Mouse (Mus musculus): ENCODE data around the gene Olfr690. TPM values are rescaled to one million over a fixed set of nuclear protein-coding genes. Genes with fewer than 3 reads are reported as not detected.
A peak's percentile ranks its signal among the peaks of the same experiment; 100 is the strongest.
"Not testable (repeated sequence)": the region's sequence is repeated elsewhere in the genome, so short reads cannot be mapped to it uniquely, and the experiment has no call there.

Olfr690 gene
- polyA plus RNA-seq, 1 experiment from 2014 or later = not detected

DNA sequence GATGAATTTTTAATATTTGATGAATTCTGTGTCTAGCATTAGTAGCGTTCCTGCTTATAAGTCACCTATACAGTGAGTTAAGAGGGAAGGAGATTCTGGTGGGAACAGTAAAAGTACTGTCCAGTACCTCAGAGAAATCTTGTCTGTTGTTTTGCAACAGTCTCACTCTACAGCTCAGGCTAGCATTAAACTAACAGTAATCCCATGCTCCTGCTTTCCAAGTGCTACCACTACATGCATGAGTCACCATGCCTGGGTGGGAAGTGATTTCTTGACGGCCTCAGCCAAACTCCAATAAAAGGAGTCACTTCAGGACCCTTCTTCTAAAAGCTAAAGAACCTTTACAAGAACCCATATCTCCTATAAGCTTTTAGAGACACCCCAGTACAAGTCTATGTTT lies 27.8 kb upstream of the Olfr690 start:
- H3K36me3 ChIP-seq (ENCODE audit: control insufficient read depth, insufficient read depth, low read length) = no peaks in the 10 kb centered on the region
- no peak overlapping the region for H3K4me3 ChIP-seq (ENCODE audit: low read depth, low read length)
- H3K9me3 ChIP-seq (ENCODE audit: control insufficient read depth, low read length) = no peaks in the 10 kb centered on the region
- H3K4me2 ChIP-seq = no peak overlapping the region
- no peaks in the 10 kb centered on the region for H3K27me3 ChIP-seq (replicated peaks; ENCODE audit: control insufficient read depth, insufficient read depth, low read length)
- H3K9ac ChIP-seq (ENCODE audit: low read depth, low read length) = no peak overlapping the region
- no peaks in the 10 kb centered on the region for H3K4me1 ChIP-seq (replicated peaks; ENCODE audit: control insufficient read depth, insufficient read depth, low read length)
- H3K27ac ChIP-seq (ENCODE audit: low read depth, low read length) = no peak overlapping the region
- no peak for DNase-seq (ENCODE audit: low spot score)
- WGBS = 84% methylated on average over 2 of the region's 2 CpGs
- no peak for ATAC-seq (replicated peaks; ENCODE audit: low FRiP score)

DNA sequence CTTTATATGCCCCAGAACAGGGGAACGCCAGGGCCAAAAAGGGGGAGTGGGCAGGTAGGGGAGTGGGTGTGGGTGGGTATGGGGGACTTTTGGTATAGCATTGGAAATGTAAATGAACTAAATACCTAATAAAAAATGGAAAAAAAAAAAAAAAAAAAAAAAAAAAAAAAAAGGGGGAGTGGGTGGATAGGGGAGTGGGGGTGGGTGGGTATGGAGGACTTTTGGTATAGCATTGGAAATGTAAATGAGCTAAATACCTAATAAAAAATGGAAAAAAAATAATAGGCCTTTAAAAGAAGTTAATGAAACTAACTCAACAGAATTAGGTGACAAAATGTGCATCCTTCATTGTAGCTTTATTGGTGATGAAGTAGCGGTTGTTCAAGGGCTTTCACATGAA lies 22.6 kb upstream of the Olfr690 start:
- H3K9me3 ChIP-seq (ENCODE audit: control insufficient read depth, low read length); H3K4me3 ChIP-seq (ENCODE audit: low read depth, low read length); H3K4me2 ChIP-seq; H3K36me3 ChIP-seq (ENCODE audit: control insufficient read depth, insufficient read depth, low read length); DNase-seq (ENCODE audit: low spot score); H3K9ac ChIP-seq (ENCODE audit: low read depth, low read length); H3K27ac ChIP-seq (ENCODE audit: low read depth, low read length); H3K4me1 ChIP-seq (replicated peaks; ENCODE audit: control insufficient read depth, insufficient read depth, low read length); H3K27me3 ChIP-seq (replicated peaks; ENCODE audit: control insufficient read depth, insufficient read depth, low read length): not testable (repeated sequence)
- peak; percentile 87; the same call in 1 of the 2 replicates for ATAC-seq (replicated peaks; ENCODE audit: low FRiP score)
- WGBS = 88% methylated on average over 1 of the region's 2 CpGs

DNA sequence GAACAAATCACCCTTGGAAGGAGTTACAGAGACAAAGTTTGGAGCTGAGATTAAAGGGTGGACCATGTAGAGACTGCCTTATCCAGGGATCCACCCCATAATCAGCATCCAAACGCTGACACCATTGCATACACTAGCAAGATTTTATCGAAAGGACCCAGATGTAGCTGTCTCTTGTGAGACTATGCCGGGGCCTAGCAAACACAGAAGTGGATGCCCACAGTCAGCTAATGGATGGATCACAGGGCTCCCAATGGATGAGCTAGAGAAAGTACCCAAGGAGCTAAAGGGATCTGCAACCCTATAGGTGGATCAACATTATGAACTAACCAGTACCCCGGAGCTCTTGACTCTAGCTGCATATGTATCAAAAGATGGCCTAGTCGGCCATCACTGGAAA lies 22.2 kb upstream of the Olfr690 start:
- H3K9me3 ChIP-seq (ENCODE audit: control insufficient read depth, low read length); H3K4me1 ChIP-seq (replicated peaks; ENCODE audit: control insufficient read depth, insufficient read depth, low read length); H3K4me2 ChIP-seq; ATAC-seq (replicated peaks; ENCODE audit: low FRiP score); H3K27ac ChIP-seq (ENCODE audit: low read depth, low read length); H3K27me3 ChIP-seq (replicated peaks; ENCODE audit: control insufficient read depth, insufficient read depth, low read length); DNase-seq (ENCODE audit: low spot score); H3K9ac ChIP-seq (ENCODE audit: low read depth, low read length); H3K4me3 ChIP-seq (ENCODE audit: low read depth, low read length); H3K36me3 ChIP-seq (ENCODE audit: control insufficient read depth, insufficient read depth, low read length): not testable (repeated sequence)
- whole genome bisulfite sequencing = no CpG with 5 or more reads among the region's 5 CpGs

DNA sequence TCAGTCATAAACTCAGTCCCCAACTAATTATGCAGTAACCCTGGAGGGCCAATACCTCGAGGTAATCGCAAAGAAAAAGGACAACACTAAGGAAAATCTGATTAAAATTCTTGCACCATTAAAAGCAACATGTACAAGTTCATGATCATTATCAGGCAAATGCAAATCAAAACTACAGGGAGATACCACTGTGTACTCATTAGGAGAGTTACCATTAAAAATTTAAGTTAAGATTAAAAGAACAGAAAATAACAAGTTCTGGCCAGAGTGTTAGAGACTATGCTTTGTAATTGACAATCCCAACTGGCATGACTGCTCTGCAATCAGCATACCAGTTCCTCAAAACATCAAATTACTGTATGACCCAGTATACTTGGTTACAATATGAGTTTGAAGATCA lies 8.8 kb upstream of the Olfr690 start:
- no peak for ATAC-seq (replicated peaks; ENCODE audit: low FRiP score)
- 79% methylated on average over 2 of the region's 2 CpGs for WGBS
- H3K27ac ChIP-seq (ENCODE audit: low read depth, low read length) = no peak overlapping the region
- H3K4me1 ChIP-seq (replicated peaks; ENCODE audit: control insufficient read depth, insufficient read depth, low read length) = no peaks in the 10 kb centered on the region
- H3K36me3 ChIP-seq (ENCODE audit: control insufficient read depth, insufficient read depth, low read length) = no peaks in the 10 kb centered on the region
- DNase-seq (ENCODE audit: low spot score) = no peak
- H3K9me3 ChIP-seq (ENCODE audit: control insufficient read depth, low read length) = no peaks in the 10 kb centered on the region
- H3K4me2 ChIP-seq = no peak overlapping the region
- H3K4me3 ChIP-seq (ENCODE audit: low read depth, low read length) = no peak overlapping the region
- no peak overlapping the region for H3K9ac ChIP-seq (ENCODE audit: low read depth, low read length)
- H3K27me3 ChIP-seq (replicated peaks; ENCODE audit: control insufficient read depth, insufficient read depth, low read length) = no peaks in the 10 kb centered on the region

DNA sequence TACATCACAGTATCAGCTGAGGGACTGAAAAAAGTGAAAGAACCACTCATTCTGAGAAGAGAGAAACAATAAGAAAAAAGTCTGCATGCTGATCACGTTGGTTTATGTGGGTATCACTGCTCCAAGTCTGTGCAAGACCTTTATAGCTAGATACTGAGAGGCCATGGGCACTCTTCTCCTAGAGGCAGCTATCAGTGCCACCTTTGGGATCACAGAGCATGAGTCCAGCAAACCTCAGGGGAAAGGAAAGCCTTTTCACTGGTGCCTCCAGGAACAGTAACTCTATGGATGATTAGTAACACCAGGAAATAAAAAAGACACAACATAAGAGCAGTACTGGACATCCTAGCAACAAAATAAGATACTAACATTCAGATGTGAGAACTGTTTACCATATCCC lies 8.3 kb upstream of the Olfr690 start, which contains the start of gene Olfr691:
Gene Olfr691, minus strand, starts transcription at position 101 of the 400 bp plus-strand sequence.
- WGBS = 26% methylated on average over 1 of the region's 1 CpGs
- ATAC-seq (replicated peaks; ENCODE audit: low FRiP score) (no peak), DNase-seq (ENCODE audit: low spot score) (no peak)
- Histone ChIP-seq H3K36me3 (ENCODE audit: control insufficient read depth, insufficient read depth, low read length) (no peaks in the 10 kb centered on the region), H3K27ac (ENCODE audit: low read depth, low read length) (no peak within 1 kb of the TSS), H3K4me1 (replicated peaks; ENCODE audit: control insufficient read depth, insufficient read depth, low read length) (no peaks in the 10 kb centered on the region), H3K27me3 (replicated peaks; ENCODE audit: control insufficient read depth, insufficient read depth, low read length) (no peaks in the 10 kb centered on the region), H3K4me3 (ENCODE audit: low read depth, low read length) (no peak within 1 kb of the TSS), H3K9me3 (ENCODE audit: control insufficient read depth, low read length) (no peaks in the 10 kb centered on the region), H3K4me2 (no peak within 1 kb of the TSS), H3K9ac (ENCODE audit: low read depth, low read length) (no peak within 1 kb of the TSS)

DNA sequence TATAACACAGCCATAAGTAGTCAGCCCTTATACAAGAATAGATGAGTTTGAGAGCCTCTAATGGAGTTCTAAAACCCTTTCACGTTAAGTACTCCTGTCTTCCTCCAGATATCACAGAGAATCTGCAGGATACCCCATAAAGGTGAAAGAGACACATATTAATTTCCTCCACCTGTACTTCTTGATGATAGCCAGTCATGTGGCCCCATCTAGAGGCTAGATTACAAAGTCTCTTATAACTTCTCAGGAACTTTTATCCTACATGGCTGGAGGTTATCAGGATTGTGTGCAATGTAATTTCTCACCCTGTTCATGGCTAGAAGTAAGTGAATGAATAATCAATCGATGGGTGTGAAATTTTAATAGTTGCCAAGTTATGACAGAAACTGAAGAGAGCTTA lies 8.6 kb downstream of the Olfr690 start:
- no peak for ATAC-seq (replicated peaks; ENCODE audit: low FRiP score)
- no peaks in the 10 kb centered on the region for H3K27me3 ChIP-seq (replicated peaks; ENCODE audit: control insufficient read depth, insufficient read depth, low read length)
- no peaks in the 10 kb centered on the region for H3K9me3 ChIP-seq (ENCODE audit: control insufficient read depth, low read length)
- H3K36me3 ChIP-seq (ENCODE audit: control insufficient read depth, insufficient read depth, low read length) = no peaks in the 10 kb centered on the region
- H3K27ac ChIP-seq (ENCODE audit: low read depth, low read length) = no peak overlapping the region
- H3K4me3 ChIP-seq (ENCODE audit: low read depth, low read length) = no peak overlapping the region
- H3K4me2 ChIP-seq = no peak overlapping the region
- WGBS = 65% methylated on average over 2 of the region's 2 CpGs
- no peaks in the 10 kb centered on the region for H3K4me1 ChIP-seq (replicated peaks; ENCODE audit: control insufficient read depth, insufficient read depth, low read length)
- H3K9ac ChIP-seq (ENCODE audit: low read depth, low read length) = no peak overlapping the region
- no peak for DNase-seq (ENCODE audit: low spot score)

DNA sequence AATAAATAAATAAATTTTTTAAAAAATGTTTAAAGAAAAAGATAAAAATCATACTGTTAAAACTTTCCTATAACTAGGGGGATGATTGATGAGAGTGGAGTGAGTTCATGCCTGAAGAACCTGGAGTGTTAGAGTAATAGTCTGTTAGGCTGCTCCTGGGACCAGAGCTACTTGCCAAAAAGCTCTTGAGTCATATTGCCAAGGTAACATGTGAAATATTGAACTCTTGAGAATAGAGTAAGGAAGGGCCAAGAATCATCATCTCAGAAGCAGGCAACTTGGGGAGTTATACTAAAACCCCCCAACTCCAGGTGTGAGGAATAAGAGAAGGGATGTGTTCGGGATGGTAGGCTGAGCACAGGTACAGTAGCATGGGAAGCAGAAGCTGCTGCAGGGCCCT lies 23.0 kb downstream of the Olfr690 start, which contains the start of gene Olfr689:
Gene Olfr689, plus strand, starts transcription at position 301 of the 400 bp plus-strand sequence.
- Histone ChIP-seq H3K4me3 (ENCODE audit: low read depth, low read length) (no peak within 1 kb of the TSS), H3K27me3 (replicated peaks; ENCODE audit: control insufficient read depth, insufficient read depth, low read length) (no peaks in the 10 kb centered on the region), H3K27ac (ENCODE audit: low read depth, low read length) (no peak within 1 kb of the TSS), H3K9ac (ENCODE audit: low read depth, low read length) (no peak within 1 kb of the TSS), H3K36me3 (ENCODE audit: control insufficient read depth, insufficient read depth, low read length) (no peaks in the 10 kb centered on the region), H3K9me3 (ENCODE audit: control insufficient read depth, low read length) (no peaks in the 10 kb centered on the region), H3K4me2 (no peak within 1 kb of the TSS), H3K4me1 (replicated peaks; ENCODE audit: control insufficient read depth, insufficient read depth, low read length) (no peaks in the 10 kb centered on the region)
- no peak for DNase-seq (ENCODE audit: low spot score)
- ATAC-seq (replicated peaks; ENCODE audit: low FRiP score) = no peak
- WGBS = 71% methylated on average over 1 of the region's 1 CpGs

DNA sequence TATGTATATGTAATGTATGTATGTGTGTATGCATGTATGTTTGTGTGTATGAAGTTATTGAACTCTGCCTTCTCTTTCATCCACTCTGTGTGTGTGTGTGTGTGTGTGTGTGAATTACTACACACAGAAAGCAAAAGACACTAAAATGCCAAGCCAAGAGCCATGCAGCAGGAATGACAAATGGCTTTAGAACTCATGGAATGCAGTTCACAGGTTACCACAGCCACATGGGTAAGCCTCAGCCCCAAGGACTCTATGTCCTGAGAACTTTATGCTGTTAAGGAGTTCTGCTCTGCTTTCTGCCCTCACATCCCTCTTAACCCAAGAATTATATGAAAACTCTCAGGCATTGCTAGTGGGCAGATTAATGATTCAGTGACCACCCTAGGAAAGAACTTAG lies 43.9 kb downstream of the Olfr690 start:
- Histone ChIP-seq H3K4me1 (replicated peaks; ENCODE audit: control insufficient read depth, insufficient read depth, low read length) (no peaks in the 10 kb centered on the region), H3K4me2 (no peak overlapping the region), H3K27me3 (replicated peaks; ENCODE audit: control insufficient read depth, insufficient read depth, low read length) (no peaks in the 10 kb centered on the region), H3K36me3 (ENCODE audit: control insufficient read depth, insufficient read depth, low read length) (no peaks in the 10 kb centered on the region), H3K9ac (ENCODE audit: low read depth, low read length) (no peak overlapping the region), H3K9me3 (ENCODE audit: control insufficient read depth, low read length) (no peaks in the 10 kb centered on the region), H3K4me3 (ENCODE audit: low read depth, low read length) (no peak overlapping the region), H3K27ac (ENCODE audit: low read depth, low read length) (no peak overlapping the region)
- ATAC-seq (replicated peaks; ENCODE audit: low FRiP score) (no peak), DNase-seq (ENCODE audit: low spot score) (no peak)

DNA sequence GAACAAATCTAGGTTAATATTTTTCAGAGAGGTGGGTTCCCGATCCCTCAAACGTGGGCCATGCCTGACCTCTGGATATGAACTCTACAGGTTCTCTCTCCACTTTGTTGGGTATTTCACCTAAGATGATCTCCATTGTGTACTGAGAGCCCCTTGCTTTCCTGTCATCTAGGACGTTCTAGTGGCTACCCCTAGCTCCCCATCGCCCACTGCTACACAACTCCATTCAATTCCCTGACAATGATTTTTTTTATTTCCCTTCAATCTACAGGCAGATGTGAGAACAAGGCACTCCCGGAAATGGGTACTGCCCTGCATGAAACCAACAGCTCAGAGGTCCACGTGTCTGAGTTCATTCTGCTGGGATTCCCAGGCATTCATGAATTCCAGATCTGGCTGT lies 46.1 kb downstream of the Olfr690 start, which contains the start of gene Olfr688:
Gene Olfr688, plus strand, starts transcription at position 301 of the 400 bp plus-strand sequence.
- Histone ChIP-seq H3K36me3 (ENCODE audit: control insufficient read depth, insufficient read depth, low read length) (no peaks in the 10 kb centered on the region), H3K9ac (ENCODE audit: low read depth, low read length) (no peak within 1 kb of the TSS), H3K4me2 (no peak within 1 kb of the TSS), H3K9me3 (ENCODE audit: control insufficient read depth, low read length) (no peaks in the 10 kb centered on the region), H3K4me1 (replicated peaks; ENCODE audit: control insufficient read depth, insufficient read depth, low read length) (no peaks in the 10 kb centered on the region), H3K27me3 (replicated peaks; ENCODE audit: control insufficient read depth, insufficient read depth, low read length) (no peaks in the 10 kb centered on the region), H3K4me3 (ENCODE audit: low read depth, low read length) (no peak within 1 kb of the TSS), H3K27ac (ENCODE audit: low read depth, low read length) (no peak within 1 kb of the TSS)
- DNase-seq (ENCODE audit: low spot score) (no peak), ATAC-seq (replicated peaks; ENCODE audit: low FRiP score) (no peak)
- WGBS = 71% methylated on average over 6 of the region's 6 CpGs
